Mouse (Mus musculus): ENCODE data around the gene Eid1. TPM values are rescaled to one million over a fixed set of nuclear protein-coding genes. Genes with fewer than 3 reads are reported as not detected.

The Eid1 gene
- polyA plus RNA-seq (2015; fragmentation: Nextera tagmentation; extraction: Ambion mirVana), result 91.4 and 104 TPM in 2 replicates

- no peak for TF ChIP-seq CTCF (IDR thresholded peaks at IDR 0.05)
These were observed at the start of gene Eid1 for GRCm38 (mm10) chr2:125672957-125673631. Gene Eid1, plus strand, starts transcription at chr2:125673095.

GRCm38 (mm10) chr2:125623211-125623610, 49.7 kb upstream of the Eid1 start:
- no peak overlapping the region for H3K4me3 ChIP-seq (ENCODE audit: low read depth, low read length)
- H3K27ac ChIP-seq (ENCODE audit: low read length), result no peak overlapping the region
- no peak overlapping the region for H3K4me2 ChIP-seq (replicated peaks; ENCODE audit: low read depth, low read length)
- H3K36me3 ChIP-seq (ENCODE audit: insufficient read depth, low read length), result peaks cover 2% of the 10 kb centered on the region; the same call in 1 of the 2 replicates
- 87% methylated on average over 15 of the region's 15 CpGs for WGBS
- no peak overlapping the region for H3K9ac ChIP-seq (replicated peaks; ENCODE audit: low read depth)
- no peaks in the 10 kb centered on the region for H3K27me3 ChIP-seq (replicated peaks; ENCODE audit: insufficient read depth, low read length)
- no peak for ATAC-seq
- H3K9me3 ChIP-seq (ENCODE audit: low read length), result no peaks in the 10 kb centered on the region
- no peak for DNase-seq (ENCODE audit: low spot score)
- H3K4me1 ChIP-seq (ENCODE audit: insufficient read depth, low read depth, low read length), result peaks cover 4% of the 10 kb centered on the region; the same call in 1 of the 2 replicates
- TF ChIP-seq EP300 (IDR thresholded peaks at IDR 0.05) (no peak), CTCF (IDR thresholded peaks at IDR 0.05) (no peak)

More at GRCm38 (mm10) chr2:125672957-125673631, at the start of gene Eid1:
- DNase-seq (ENCODE audit: low spot score) (peak; percentile 86), ATAC-seq (peak; percentile 94)
- H3K4me2 ChIP-seq (replicated peaks; ENCODE audit: low read depth, low read length), result peak within 1 kb of the TSS; percentile 80
- H3K27me3 ChIP-seq (replicated peaks; ENCODE audit: insufficient read depth, low read length), result no peaks in the 10 kb centered on the region
- peak within 1 kb of the TSS; percentile 65 for H3K9ac ChIP-seq (replicated peaks; ENCODE audit: low read depth)
- peak within 1 kb of the TSS; percentile 55; the same call in 1 of the 2 replicates for H3K27ac ChIP-seq (ENCODE audit: low read length)
- H3K4me1 ChIP-seq (ENCODE audit: insufficient read depth, low read depth, low read length), result no peaks in the 10 kb centered on the region
- H3K9me3 ChIP-seq (ENCODE audit: low read length), result no peaks in the 10 kb centered on the region
- peak within 1 kb of the TSS; percentile 83 for H3K4me3 ChIP-seq (ENCODE audit: low read depth, low read length)
- WGBS, result 2% methylated on average over 60 of the region's 79 CpGs
- H3K36me3 ChIP-seq (ENCODE audit: insufficient read depth, low read length), result no peaks in the 10 kb centered on the region

GRCm38 (mm10) chr2:125624127-125624685, 48.7 kb upstream of the Eid1 start:
- Histone ChIP-seq H3K9me3 (ENCODE audit: low read length) (no peaks in the 10 kb centered on the region), H3K36me3 (ENCODE audit: insufficient read depth, low read length) (no peaks in the 10 kb centered on the region), H3K9ac (replicated peaks; ENCODE audit: low read depth) (peak overlapping the region; percentile 66), H3K4me2 (replicated peaks; ENCODE audit: low read depth, low read length) (peak overlapping the region; percentile 81), H3K27ac (ENCODE audit: low read length) (no peak overlapping the region), H3K4me1 (ENCODE audit: insufficient read depth, low read depth, low read length) (peaks cover 4% of the 10 kb centered on the region; the same call in 1 of the 2 replicates), H3K27me3 (replicated peaks; ENCODE audit: insufficient read depth, low read length) (no peaks in the 10 kb centered on the region), H3K4me3 (ENCODE audit: low read depth, low read length) (peak overlapping the region; percentile 74)
- DNase-seq (ENCODE audit: low spot score), result no peak
- TF ChIP-seq EP300 (IDR thresholded peaks at IDR 0.05) (no peak), CTCF (IDR thresholded peaks at IDR 0.05) (no peak)
- no peak for ATAC-seq
- WGBS, result 3% methylated on average over 9 of the region's 9 CpGs

- ATAC-seq (peak; percentile 99), DNase-seq (ENCODE audit: low spot score) (peak; percentile 99)
- no peak within 1 kb of the TSS for H3K27ac ChIP-seq (ENCODE audit: low read length)
- WGBS, result under 1% methylated on average over 50 of the region's 50 CpGs
- H3K36me3 ChIP-seq (ENCODE audit: insufficient read depth, low read length), result no peaks in the 10 kb centered on the region
- H3K4me2 ChIP-seq (replicated peaks; ENCODE audit: low read depth, low read length), result peak within 1 kb of the TSS; percentile 81
- peak within 1 kb of the TSS; percentile 74 for H3K4me3 ChIP-seq (ENCODE audit: low read depth, low read length)
- H3K9ac ChIP-seq (replicated peaks; ENCODE audit: low read depth), result peak within 1 kb of the TSS; percentile 66
- H3K27me3 ChIP-seq (replicated peaks; ENCODE audit: insufficient read depth, low read length), result no peaks in the 10 kb centered on the region
- peaks cover 4% of the 10 kb centered on the region; the same call in 1 of the 2 replicates for H3K4me1 ChIP-seq (ENCODE audit: insufficient read depth, low read depth, low read length)
- TF ChIP-seq CTCF (IDR thresholded peaks at IDR 0.05) (peak; percentile 70), EP300 (IDR thresholded peaks at IDR 0.05) (no peak)
- H3K9me3 ChIP-seq (ENCODE audit: low read length), result no peaks in the 10 kb centered on the region
These were observed 48.0 kb upstream of the Eid1 start, which contains the start of gene Cep152 for GRCm38 (mm10) chr2:125624837-125625351. Gene Cep152, minus strand, starts transcription at chr2:125625113.

- ATAC-seq, result no peak
- no peaks in the 10 kb centered on the region for H3K9me3 ChIP-seq (ENCODE audit: low read length)
- H3K4me1 ChIP-seq (ENCODE audit: insufficient read depth, low read depth, low read length), result peaks cover 4% of the 10 kb centered on the region; the same call in 1 of the 2 replicates
- 86% methylated on average over 4 of the region's 4 CpGs for WGBS
- no peak overlapping the region for H3K4me3 ChIP-seq (ENCODE audit: low read depth, low read length)
- no peaks in the 10 kb centered on the region for H3K27me3 ChIP-seq (replicated peaks; ENCODE audit: insufficient read depth, low read length)
- no peak overlapping the region for H3K4me2 ChIP-seq (replicated peaks; ENCODE audit: low read depth, low read length)
- no peak overlapping the region for H3K27ac ChIP-seq (ENCODE audit: low read length)
- no peak overlapping the region for H3K9ac ChIP-seq (replicated peaks; ENCODE audit: low read depth)
- TF ChIP-seq CTCF (IDR thresholded peaks at IDR 0.05) (no peak), EP300 (IDR thresholded peaks at IDR 0.05) (no peak)
- H3K36me3 ChIP-seq (ENCODE audit: insufficient read depth, low read length), result no peaks in the 10 kb centered on the region
- no peak for DNase-seq (ENCODE audit: low spot score)
These were observed 46.4 kb upstream of the Eid1 start for GRCm38 (mm10) chr2:125626536-125626935.

DNA sequence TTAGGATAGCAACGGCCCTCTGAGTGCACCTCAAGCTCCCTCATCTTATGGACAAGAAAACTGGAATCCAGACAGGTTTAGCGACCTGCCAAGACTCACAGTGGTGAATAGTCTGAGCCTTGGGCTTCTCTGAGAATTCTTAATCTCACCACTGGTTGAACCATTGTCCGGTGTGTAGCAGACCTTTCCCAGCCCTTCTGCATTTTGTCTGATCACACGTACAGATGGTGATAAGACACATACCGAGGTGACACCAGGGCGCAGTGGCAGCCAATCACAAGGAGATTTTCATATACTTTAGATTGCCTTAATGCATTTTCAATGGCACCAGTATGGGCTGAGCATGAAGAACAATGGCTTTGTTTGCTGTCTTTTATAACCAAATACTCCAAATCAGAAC, 44.4 kb upstream of the Eid1 start:
- no peak for ATAC-seq
- no peak overlapping the region for H3K4me3 ChIP-seq (ENCODE audit: low read depth, low read length)
- 33% methylated on average over 6 of the region's 6 CpGs for WGBS
- no peaks in the 10 kb centered on the region for H3K27me3 ChIP-seq (replicated peaks; ENCODE audit: insufficient read depth, low read length)
- no peaks in the 10 kb centered on the region for H3K9me3 ChIP-seq (ENCODE audit: low read length)
- H3K4me1 ChIP-seq (ENCODE audit: insufficient read depth, low read depth, low read length), result peaks cover 4% of the 10 kb centered on the region; the same call in 1 of the 2 replicates
- H3K4me2 ChIP-seq (replicated peaks; ENCODE audit: low read depth, low read length), result no peak overlapping the region
- H3K27ac ChIP-seq (ENCODE audit: low read length), result no peak overlapping the region
- H3K9ac ChIP-seq (replicated peaks; ENCODE audit: low read depth), result no peak overlapping the region
- TF ChIP-seq EP300 (IDR thresholded peaks at IDR 0.05) (no peak), CTCF (IDR thresholded peaks at IDR 0.05) (no peak)
- H3K36me3 ChIP-seq (ENCODE audit: insufficient read depth, low read length), result no peaks in the 10 kb centered on the region
- no peak for DNase-seq (ENCODE audit: low spot score)

Measured in lung, postnatal 0 days (tissue).